Mouse (Mus musculus) stomach, postnatal 0 days (tissue): ENCODE data around the gene Cdpf1. TPM values are rescaled to one million over a fixed set of nuclear protein-coding genes. Genes with fewer than 3 reads are reported as not detected.
A peak's percentile ranks its signal among the peaks of the same experiment; 100 is the strongest.

Source experiments
- ATAC-seq: fragments of 200-750 bp; cut with Nextera tagmentation; 2 replicates; pipeline ENCODE4 v1.8.0; 2017; ENCODE audit not compliant: low FRiP score, low TSS enrichment
- DNase-seq: peaks from one replicate; pipeline ENCODE4 v3.0.0-alpha.2; 2016; ENCODE audit warnings: low spot score
- H3K27ac ChIP-seq: fragments of 300-500 bp; sonication (generic); replicated peaks from 2 replicates; pipeline ENCODE4 v1.5.1; 2014; ENCODE audit warnings: mild to moderate bottlenecking, control low read depth
- H3K27me3 ChIP-seq: fragments of 300-500 bp; sonication (generic); 2 replicates; pipeline ENCODE4 v1.6.1; 2014; ENCODE audit warnings: low read length; ENCODE audit not compliant: control insufficient read depth, insufficient read depth
- H3K36me3 ChIP-seq: fragments of 300-500 bp; sonication (generic); 2 replicates; pipeline ENCODE4 v1.6.1; 2014; ENCODE audit warnings: low read length, mixed read lengths; ENCODE audit not compliant: control insufficient read depth, insufficient read depth
- H3K4me1 ChIP-seq: fragments of 300-500 bp; sonication (generic); replicated peaks from 2 replicates; pipeline ENCODE4 v1.6.1; 2014; ENCODE audit warnings: antibody characterized with exemption; ENCODE audit not compliant: control insufficient read depth, insufficient read depth
- H3K4me2 ChIP-seq: fragments of 300-500 bp; sonication (generic); replicated peaks from 2 replicates; pipeline ENCODE4 v1.6.1; 2014; ENCODE audit warnings: low read depth, mild to moderate bottlenecking, control low read depth, moderate library complexity
- H3K4me3 ChIP-seq: fragments of 300-500 bp; sonication (generic); 2 replicates; pipeline ENCODE4 v1.5.1; 2014; ENCODE audit warnings: low read depth, low read length, control low read depth
- H3K9ac ChIP-seq: fragments of 300-500 bp; sonication (generic); 2 replicates; pipeline ENCODE4 v1.6.1; 2014; ENCODE audit warnings: mild to moderate bottlenecking, low read length, control low read depth, mixed read lengths
- H3K9me3 ChIP-seq: fragments of 300-500 bp; sonication (generic); 2 replicates; pipeline ENCODE4 v1.6.1; 2016; ENCODE audit warnings: low read length; ENCODE audit not compliant: control insufficient read depth
- CTCF ChIP-seq: IDR thresholded peaks from 2 replicates; pipeline ENCODE4 v1.5.1; 2016; ENCODE audit warnings: antibody characterized with exemption, low read depth, mild to moderate bottlenecking, moderate library complexity
- EP300 ChIP-seq: optimal IDR thresholded peaks from 2 replicates; pipeline ENCODE3; 2016; ENCODE audit warnings: antibody characterized with exemption
- WGBS: fragments of 180-500 bp; shearing (Covaris S2); extraction: QIAGEN DNeasy Blood & Tissue Kit; methylation state at CpG from one replicate; pipeline ENCODE4 v1.1.7; 2014; 5-methylcytosine and 5-hydroxymethylcytosine counted together
- polyA plus RNA-seq: library from polyadenylated mRNA; unstranded; fragments of >200 nt; fragmentation: Nextera tagmentation; extraction: Ambion mirVana; gene quantifications from 2 replicates; pipeline ENCODE4 v1.2.1, GENCODE M21; 2015

Cdpf1 gene
- polyA plus RNA-seq, 1 experiment from 2014 or later: 38.8 TPM

DNA sequence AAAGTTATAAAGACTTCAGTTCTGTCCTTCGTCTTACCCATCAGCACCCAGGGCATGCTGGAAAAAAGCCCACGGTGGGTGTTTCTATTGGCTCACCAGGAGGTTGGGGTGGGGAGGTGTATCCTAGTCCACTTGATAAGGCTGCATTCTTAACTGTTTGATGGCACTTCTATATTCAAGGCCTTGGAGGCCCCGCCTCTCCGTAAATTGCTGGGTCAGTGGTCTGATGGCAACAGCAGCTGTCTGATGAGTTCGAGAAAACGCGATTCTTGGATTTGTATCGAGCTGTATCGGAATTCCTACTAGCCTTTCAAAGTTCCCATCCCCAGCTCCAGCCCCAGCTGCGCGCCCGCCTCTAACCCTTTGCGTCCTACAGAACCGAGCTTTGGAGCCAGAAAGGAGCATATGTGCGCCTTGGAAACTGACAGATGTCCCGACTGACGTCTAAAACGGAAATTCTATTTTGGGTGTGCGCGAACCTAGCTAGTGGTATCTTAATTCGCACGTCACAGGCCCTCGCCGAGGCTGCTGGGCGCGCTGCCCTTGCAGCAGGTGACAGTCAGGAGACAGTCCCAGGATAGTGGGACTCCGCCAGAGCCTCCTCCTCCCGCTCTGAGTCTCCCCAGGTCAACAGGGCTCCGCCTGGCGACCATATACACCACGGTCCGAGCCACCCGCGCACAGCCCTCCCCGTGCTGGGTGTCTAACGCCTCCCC lies 533 bp downstream of the Cdpf1 start:
- Histone ChIP-seq H3K9me3 (no peaks in the 10 kb centered on the region), H3K4me2 (peak overlapping the region; percentile 93), H3K4me3 (peak overlapping the region; percentile 73), H3K27ac (peak overlapping the region; percentile 94), H3K36me3 (no peaks in the 10 kb centered on the region), H3K9ac (peak overlapping the region; percentile 84), H3K27me3 (no peaks in the 10 kb centered on the region), H3K4me1 (no peaks in the 10 kb centered on the region)
- ATAC-seq (peak; percentile 71), DNase-seq (peak; percentile 44)
- TF ChIP-seq EP300: no peak
- TF ChIP-seq CTCF: peak; percentile 29; the same call in 1 of the 2 replicates
- WGBS: 2% methylated on average over 36 of the region's 36 CpGs

- H3K4me1 ChIP-seq: no peaks in the 10 kb centered on the region
- TF ChIP-seq EP300 (no peak), CTCF (no peak)
- no peak overlapping the region; the same call in 1 of the 2 replicates for H3K27ac ChIP-seq
- no peaks in the 10 kb centered on the region for H3K27me3 ChIP-seq
- ATAC-seq (no peak), DNase-seq (no peak)
- peak overlapping the region; percentile 73; the same call in 1 of the 2 replicates for H3K4me3 ChIP-seq
- no peaks in the 10 kb centered on the region for H3K36me3 ChIP-seq
- H3K4me2 ChIP-seq: peak overlapping the region; percentile 93
- H3K9me3 ChIP-seq: no peaks in the 10 kb centered on the region
- 57% methylated on average over 5 of the region's 5 CpGs for WGBS
- H3K9ac ChIP-seq: no peak overlapping the region
These were observed 1.1 kb downstream of the Cdpf1 start for GRCm38 (mm10) chr15:85810462-85810805.

- Histone ChIP-seq H3K36me3 (no peaks in the 10 kb centered on the region), H3K4me3 (no peak overlapping the region), H3K4me1 (no peaks in the 10 kb centered on the region), H3K27me3 (no peaks in the 10 kb centered on the region), H3K9me3 (no peaks in the 10 kb centered on the region), H3K27ac (no peak overlapping the region), H3K4me2 (no peak overlapping the region), H3K9ac (no peak overlapping the region)
- ATAC-seq: no peak
- no peak for TF ChIP-seq EP300
- TF ChIP-seq CTCF: no peak
- no peak for DNase-seq
- WGBS: 81% methylated on average over 12 of the region's 12 CpGs
These were observed 2.4 kb downstream of the Cdpf1 start for GRCm38 (mm10) chr15:85809091-85809490.

DNA sequence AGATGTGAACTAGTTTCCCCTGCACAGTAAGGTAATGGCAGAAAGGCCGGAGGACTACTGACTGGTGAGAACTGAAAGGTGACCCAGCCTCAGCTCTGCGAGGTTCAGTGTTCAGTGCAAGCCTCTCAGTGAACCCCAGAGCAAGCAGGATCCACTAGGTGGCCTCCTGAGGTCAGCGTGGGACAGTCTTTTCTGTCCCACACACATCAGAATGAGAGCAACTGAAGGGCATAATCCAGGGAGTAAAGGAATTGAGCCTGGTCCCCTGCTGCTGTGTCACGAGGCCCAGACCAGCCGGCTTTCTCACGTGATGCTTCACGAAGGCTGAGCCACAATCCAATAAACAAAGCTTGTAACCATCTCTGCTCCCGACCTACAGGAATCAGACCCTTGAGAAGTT lies 3.1 kb downstream of the Cdpf1 start:
- no peaks in the 10 kb centered on the region for H3K9me3 ChIP-seq
- 52% methylated on average over 8 of the region's 8 CpGs for WGBS
- no peak for ATAC-seq
- no peak for DNase-seq
- H3K4me3 ChIP-seq: no peak overlapping the region
- H3K4me1 ChIP-seq: no peaks in the 10 kb centered on the region
- TF ChIP-seq CTCF (peak; percentile 41), EP300 (no peak)
- no peak overlapping the region for H3K9ac ChIP-seq
- H3K27ac ChIP-seq: no peak overlapping the region
- H3K27me3 ChIP-seq: no peaks in the 10 kb centered on the region
- H3K4me2 ChIP-seq: no peak overlapping the region
- no peaks in the 10 kb centered on the region for H3K36me3 ChIP-seq

DNA sequence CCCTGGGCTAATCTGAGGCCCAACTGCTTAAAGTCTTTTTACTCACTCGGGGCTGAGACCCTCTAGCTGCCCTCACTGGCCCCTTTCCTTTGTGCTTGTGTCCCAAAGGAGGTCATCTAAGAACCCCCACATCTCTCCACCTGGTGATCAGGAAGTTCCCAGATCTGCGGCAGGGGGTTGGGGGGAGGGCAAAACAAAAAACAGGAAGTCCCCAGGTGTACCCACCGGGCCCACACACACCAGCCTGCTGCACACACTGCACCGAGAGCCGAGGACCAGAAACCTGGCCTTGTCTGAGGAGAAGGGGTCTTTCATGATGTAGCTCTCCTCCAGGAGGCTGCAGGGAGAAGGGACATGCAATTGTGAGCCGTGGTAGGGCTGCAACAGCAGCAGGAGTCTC lies 3.5 kb downstream of the Cdpf1 start:
- H3K36me3 ChIP-seq: no peaks in the 10 kb centered on the region
- no peak for DNase-seq
- no peak for ATAC-seq
- H3K27ac ChIP-seq: no peak overlapping the region
- no peak overlapping the region for H3K9ac ChIP-seq
- H3K4me2 ChIP-seq: no peak overlapping the region
- TF ChIP-seq EP300 (no peak), CTCF (no peak)
- WGBS: 80% methylated on average over 6 of the region's 6 CpGs
- no peaks in the 10 kb centered on the region for H3K9me3 ChIP-seq
- no peaks in the 10 kb centered on the region for H3K27me3 ChIP-seq
- H3K4me3 ChIP-seq: no peak overlapping the region
- no peaks in the 10 kb centered on the region for H3K4me1 ChIP-seq

GRCm38 (mm10) chr15:85807404-85807803 lies 4.1 kb downstream of the Cdpf1 start:
- Histone ChIP-seq H3K4me3 (no peak overlapping the region), H3K36me3 (no peaks in the 10 kb centered on the region), H3K27me3 (no peaks in the 10 kb centered on the region), H3K27ac (no peak overlapping the region), H3K4me2 (no peak overlapping the region), H3K4me1 (no peaks in the 10 kb centered on the region), H3K9ac (no peak overlapping the region), H3K9me3 (no peaks in the 10 kb centered on the region)
- no peak for TF ChIP-seq CTCF
- no peak for TF ChIP-seq EP300
- no peak for DNase-seq
- 83% methylated on average over 4 of the region's 4 CpGs for WGBS
- no peak for ATAC-seq
